Mouse (Mus musculus): ENCODE results near the gene Tgfbi. TPM values are rescaled to one million over a fixed set of nuclear protein-coding genes. Genes with fewer than 3 reads are reported as not detected.

Tgfbi gene
- polyA plus RNA-seq, 1 experiment from 2014 or later: 4.4 TPM

DNA sequence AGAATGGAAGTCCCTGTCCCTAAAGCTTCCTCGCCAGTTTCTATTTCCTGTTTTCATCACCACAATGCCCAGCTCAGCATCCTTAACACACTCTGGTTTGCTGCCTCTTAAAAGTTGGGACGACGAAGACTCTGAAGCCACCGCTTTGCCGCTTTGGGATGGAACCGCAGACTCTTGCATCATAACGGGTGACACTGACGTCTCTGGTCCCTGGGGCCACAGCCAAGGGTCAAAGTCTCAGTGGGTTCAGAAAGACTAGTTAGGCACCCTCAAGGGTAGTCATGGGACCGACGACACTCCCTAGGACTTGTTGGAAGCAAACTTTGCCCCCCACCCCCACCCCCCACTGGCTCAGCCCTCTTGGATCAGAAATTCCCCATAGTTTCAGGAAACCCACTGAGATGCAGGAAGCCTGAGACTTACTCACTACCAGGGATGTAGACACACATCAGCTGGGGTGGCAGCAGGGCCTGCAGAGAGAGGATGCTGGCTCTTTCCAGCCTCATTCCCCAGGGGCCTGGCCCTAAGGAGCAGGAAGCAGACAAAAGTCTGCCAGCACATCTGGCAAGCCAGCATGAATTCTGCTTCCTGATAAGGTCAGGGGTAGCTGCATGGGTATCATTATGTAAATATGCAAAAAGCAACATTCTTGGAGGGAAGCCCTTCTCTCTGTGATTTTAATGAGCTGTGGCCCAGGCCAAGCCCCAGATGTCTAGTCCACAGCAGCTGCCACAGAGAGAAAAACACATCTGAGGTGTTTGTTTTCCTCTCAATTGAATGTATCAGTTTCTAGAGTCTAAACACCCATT lies 38.5 kb downstream of the Tgfbi start:
- Histone ChIP-seq H3K27me3 (replicated peaks) (no peaks in the 10 kb centered on the region), H3K4me3 (no peak overlapping the region), H3K4me2 (no peak overlapping the region), H3K9me3 (no peaks in the 10 kb centered on the region), H3K4me1 (peaks cover 5% of the 10 kb centered on the region; the same call in 1 of the 2 replicates), H3K27ac (no peak overlapping the region), H3K36me3 (replicated peaks) (no peaks in the 10 kb centered on the region), H3K9ac (no peak overlapping the region)
- no peak for ATAC-seq (replicated peaks)
- WGBS: 86% methylated on average over 10 of the region's 10 CpGs

DNA sequence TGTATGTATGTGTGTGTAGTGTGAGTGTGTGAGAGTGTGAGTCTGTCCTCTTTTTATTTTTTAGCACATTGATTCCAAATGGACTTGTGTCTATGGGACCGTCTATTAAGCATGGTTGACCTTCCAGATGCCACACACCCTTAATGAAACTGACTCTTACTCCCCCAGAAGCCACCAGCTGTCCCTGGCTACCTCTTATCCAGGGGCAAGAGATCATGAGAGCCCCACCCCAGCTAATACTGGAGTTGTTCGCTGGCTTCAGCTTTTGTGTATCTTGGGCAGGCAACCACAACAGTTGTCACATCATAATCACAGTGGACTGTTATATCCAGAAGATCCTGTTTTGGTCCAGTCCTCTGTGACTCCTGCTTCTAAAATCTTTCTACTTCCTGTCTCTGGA lies 40.7 kb downstream of the Tgfbi start:
- ATAC-seq (replicated peaks): no peak
- H3K9ac ChIP-seq: no peak overlapping the region
- 93% methylated on average over 2 of the region's 2 CpGs for WGBS
- H3K9me3 ChIP-seq: no peaks in the 10 kb centered on the region
- no peaks in the 10 kb centered on the region for H3K27me3 ChIP-seq (replicated peaks)
- peaks cover 5% of the 10 kb centered on the region; the same call in 1 of the 2 replicates for H3K4me1 ChIP-seq
- no peak overlapping the region for H3K4me2 ChIP-seq
- H3K27ac ChIP-seq: no peak overlapping the region
- no peaks in the 10 kb centered on the region for H3K36me3 ChIP-seq (replicated peaks)
- H3K4me3 ChIP-seq: no peak overlapping the region

DNA sequence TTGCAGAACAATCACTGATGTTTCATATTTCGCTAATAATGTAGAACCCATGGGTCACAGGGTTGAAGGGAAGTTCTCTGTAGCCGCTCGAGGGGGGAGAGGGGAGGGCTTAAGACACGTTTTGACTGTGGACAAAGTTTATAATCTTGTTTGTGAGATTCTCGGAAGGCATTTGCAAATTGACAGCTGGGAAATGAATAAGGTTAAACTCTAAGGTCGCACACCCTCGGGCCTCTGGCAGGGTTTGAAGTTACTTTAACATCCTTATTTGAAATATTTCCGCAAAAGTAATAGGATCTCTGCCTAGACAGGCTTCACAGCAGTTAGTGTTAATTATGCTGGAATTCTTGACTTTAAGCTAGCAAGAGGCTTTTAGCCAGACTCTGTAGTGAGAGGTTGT lies 43.1 kb downstream of the Tgfbi start:
- H3K9ac ChIP-seq: no peak overlapping the region
- H3K4me1 ChIP-seq: peaks cover 5% of the 10 kb centered on the region; the same call in 1 of the 2 replicates
- no peak overlapping the region for H3K27ac ChIP-seq
- 63% methylated on average over 8 of the region's 8 CpGs for WGBS
- no peaks in the 10 kb centered on the region for H3K27me3 ChIP-seq (replicated peaks)
- no peak overlapping the region for H3K4me3 ChIP-seq
- no peaks in the 10 kb centered on the region for H3K9me3 ChIP-seq
- no peak overlapping the region for H3K4me2 ChIP-seq
- H3K36me3 ChIP-seq (replicated peaks): no peaks in the 10 kb centered on the region
- no peak for ATAC-seq (replicated peaks)

DNA sequence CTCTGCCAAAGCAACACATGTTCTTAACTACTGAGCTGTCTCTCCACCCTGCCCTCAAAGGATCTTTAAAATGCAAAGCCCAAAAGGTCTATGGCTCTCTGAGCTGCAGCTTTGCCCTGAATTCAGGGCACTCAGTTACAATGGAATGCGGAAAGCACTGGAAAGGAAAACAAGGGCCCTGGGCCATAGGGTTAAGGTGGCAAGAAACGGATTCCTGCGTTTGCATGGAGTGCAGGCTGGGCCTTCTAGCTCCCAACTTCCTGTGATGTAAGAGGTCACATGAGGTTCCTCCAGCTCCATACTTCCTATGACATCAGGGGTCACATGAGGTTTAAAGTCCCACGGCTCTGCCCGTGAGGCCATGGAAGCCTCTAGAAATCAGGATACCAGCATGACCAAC lies 44.9 kb downstream of the Tgfbi start:
- no peak overlapping the region for H3K27ac ChIP-seq
- ATAC-seq (replicated peaks): no peak
- no peak overlapping the region for H3K4me3 ChIP-seq
- WGBS: 91% methylated on average over 5 of the region's 5 CpGs
- no peaks in the 10 kb centered on the region for H3K4me1 ChIP-seq
- H3K36me3 ChIP-seq (replicated peaks): no peaks in the 10 kb centered on the region
- no peak overlapping the region for H3K9ac ChIP-seq
- no peak overlapping the region for H3K4me2 ChIP-seq
- H3K9me3 ChIP-seq: no peaks in the 10 kb centered on the region
- H3K27me3 ChIP-seq (replicated peaks): no peaks in the 10 kb centered on the region

DNA sequence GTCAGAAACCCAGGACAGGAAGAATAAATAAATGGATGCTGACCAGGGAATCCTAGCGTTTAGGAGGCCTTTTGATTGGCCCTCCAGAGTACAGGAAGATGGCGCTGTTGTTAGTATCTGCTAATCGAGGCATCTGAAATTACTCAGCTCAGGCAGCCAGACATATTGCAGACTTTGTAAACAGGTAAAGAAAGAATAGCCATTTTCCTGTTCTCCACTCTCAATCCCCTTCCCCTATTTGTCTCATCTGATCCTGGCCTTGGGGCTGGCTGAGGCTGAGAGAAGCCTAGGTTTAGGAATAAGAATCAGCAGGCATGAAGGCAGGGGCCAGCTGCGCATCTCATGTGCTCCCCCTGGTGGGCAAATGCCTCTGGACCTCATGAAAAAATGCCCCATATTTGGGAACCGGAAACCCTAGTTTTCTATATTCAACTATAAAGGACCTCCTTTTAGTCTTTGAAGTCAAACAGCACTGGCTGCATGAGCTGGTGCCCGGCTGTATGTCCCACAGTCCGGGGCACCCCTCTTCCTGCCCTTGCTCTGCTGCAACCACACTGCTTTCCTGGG lies 48.7 kb downstream of the Tgfbi start:
- no peak for ATAC-seq (replicated peaks)
- 32% methylated on average over 7 of the region's 7 CpGs for WGBS

DNA sequence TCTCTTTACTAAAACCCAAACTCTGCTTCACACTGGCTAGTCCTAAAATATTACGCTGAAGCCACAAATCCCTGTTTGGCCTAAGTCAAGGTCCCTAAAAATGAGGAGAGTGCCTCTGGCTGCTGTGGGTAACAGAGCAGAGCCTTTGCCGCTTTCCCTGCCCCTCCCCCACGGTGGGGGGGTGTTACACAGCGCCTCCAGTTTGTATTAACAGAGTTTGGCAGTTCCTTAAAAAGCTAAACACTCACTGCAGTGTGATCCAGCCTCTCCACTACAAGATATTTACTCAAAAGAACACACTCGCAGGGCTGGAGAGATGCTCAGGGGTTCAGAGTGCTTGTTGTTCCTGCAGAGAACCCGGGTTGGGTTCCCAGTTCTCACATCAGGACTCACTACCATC lies 49.6 kb downstream of the Tgfbi start:
- 65% methylated on average over 6 of the region's 6 CpGs for whole genome bisulfite sequencing
- H3K36me3 ChIP-seq (replicated peaks): no peaks in the 10 kb centered on the region
- no peaks in the 10 kb centered on the region for H3K9me3 ChIP-seq
- H3K27me3 ChIP-seq (replicated peaks): no peaks in the 10 kb centered on the region
- no peak overlapping the region for H3K4me3 ChIP-seq
- no peak overlapping the region for H3K27ac ChIP-seq
- H3K4me2 ChIP-seq: no peak overlapping the region
- no peak overlapping the region for H3K9ac ChIP-seq
- H3K4me1 ChIP-seq: no peaks in the 10 kb centered on the region
- no peak for ATAC-seq (replicated peaks)

More for the DNA sequence above, 48.7 kb downstream of the Tgfbi start:
- H3K4me1 ChIP-seq: no peaks in the 10 kb centered on the region
- no peak overlapping the region for H3K27ac ChIP-seq
- no peaks in the 10 kb centered on the region for H3K27me3 ChIP-seq (replicated peaks)
- H3K9ac ChIP-seq: no peak overlapping the region
- no peaks in the 10 kb centered on the region for H3K9me3 ChIP-seq
- H3K36me3 ChIP-seq (replicated peaks): no peaks in the 10 kb centered on the region
- no peak overlapping the region for H3K4me2 ChIP-seq
- no peak overlapping the region for H3K4me3 ChIP-seq

DNA sequence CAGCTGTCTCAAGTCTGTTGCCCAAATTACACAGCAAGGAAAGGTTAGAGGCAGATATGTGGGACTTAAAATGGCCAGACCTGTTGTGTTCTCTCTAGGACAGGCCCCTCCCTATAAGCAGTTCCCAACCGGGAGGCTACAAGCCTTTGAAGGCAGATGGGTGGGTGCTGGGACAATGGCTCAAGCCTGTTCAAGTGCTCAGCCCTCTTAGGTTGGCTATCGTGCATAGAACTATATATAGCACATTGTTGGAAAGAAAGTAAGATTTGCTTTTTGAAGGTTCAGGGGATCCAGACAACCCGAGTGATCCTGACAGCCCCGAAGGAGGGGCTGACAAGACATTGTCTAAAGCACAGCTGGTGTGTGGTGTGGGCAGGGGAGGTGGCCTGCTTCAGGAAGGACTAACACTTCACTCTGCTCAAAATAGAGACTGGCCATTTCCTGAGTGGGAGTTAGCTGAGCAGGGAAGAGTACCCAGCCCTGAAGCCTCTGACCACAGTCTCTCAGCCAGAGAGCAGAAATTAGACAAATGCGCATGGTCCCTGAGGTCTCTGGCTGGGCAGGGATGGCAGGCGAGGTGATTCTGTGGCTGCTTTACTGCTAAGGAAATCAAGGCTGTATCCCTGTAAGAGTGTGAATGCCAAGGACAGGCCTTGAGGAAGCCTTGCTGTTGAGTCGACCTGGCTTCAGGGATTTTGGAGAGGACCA lies 52.7 kb downstream of the Tgfbi start:
- H3K36me3 ChIP-seq (replicated peaks): no peaks in the 10 kb centered on the region
- no peak overlapping the region for H3K9ac ChIP-seq
- no peaks in the 10 kb centered on the region for H3K9me3 ChIP-seq
- no peak overlapping the region for H3K4me2 ChIP-seq
- H3K27ac ChIP-seq: no peak overlapping the region
- ATAC-seq (replicated peaks): no peak
- no peak overlapping the region for H3K4me3 ChIP-seq
- H3K4me1 ChIP-seq: no peaks in the 10 kb centered on the region
- H3K27me3 ChIP-seq (replicated peaks): no peaks in the 10 kb centered on the region
- WGBS: 61% methylated on average over 7 of the region's 7 CpGs

DNA sequence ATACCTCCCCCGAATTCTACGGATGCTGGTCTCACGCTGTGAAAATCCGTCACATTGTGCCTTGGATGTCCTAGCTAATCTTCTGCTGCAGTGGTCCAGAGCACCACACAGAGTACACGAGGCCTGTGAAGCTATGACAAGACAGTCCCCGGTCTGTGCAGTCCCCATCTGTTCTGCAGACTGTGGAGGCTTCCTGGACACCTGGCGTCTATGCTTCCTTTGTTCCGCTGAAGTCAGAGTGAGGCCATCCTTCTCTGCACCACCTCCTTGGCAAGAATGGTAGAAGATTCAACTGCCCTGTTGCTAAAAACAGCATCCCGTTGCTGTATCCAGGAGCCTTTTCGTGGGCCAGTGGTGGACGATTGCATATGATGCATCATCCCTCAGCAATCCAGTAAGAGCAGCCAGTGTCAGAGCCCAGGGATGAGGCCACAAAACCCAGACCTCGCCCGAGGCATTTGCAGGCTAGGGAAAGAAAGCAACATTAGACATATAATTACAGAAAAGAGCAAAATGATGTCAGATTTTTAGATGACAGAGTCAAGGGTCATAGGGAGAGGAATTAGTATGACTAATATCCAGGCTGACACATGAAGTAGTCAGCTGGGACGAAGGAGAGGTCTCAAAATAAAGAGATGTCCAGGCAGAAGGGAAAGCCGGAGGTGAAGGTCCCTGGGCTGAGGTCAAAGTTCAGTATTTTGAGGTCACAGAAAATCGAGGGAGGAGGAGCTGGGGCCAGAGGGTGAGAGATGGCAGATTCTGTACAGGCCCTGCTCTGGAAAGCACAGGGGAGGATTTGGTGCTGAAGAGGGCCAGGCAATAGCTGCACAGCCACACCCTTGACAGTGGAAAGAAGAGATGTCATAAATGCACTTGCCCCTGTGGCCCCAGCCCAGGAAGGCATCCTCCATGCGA lies 55.2 kb downstream of the Tgfbi start:
- no peak overlapping the region for H3K4me3 ChIP-seq
- no peak for ATAC-seq (replicated peaks)
- no peak overlapping the region for H3K27ac ChIP-seq
- WGBS: 78% methylated on average over 17 of the region's 17 CpGs
- H3K27me3 ChIP-seq (replicated peaks): no peaks in the 10 kb centered on the region
- H3K9ac ChIP-seq: no peak overlapping the region
- no peaks in the 10 kb centered on the region for H3K36me3 ChIP-seq (replicated peaks)
- H3K4me2 ChIP-seq: no peak overlapping the region
- no peaks in the 10 kb centered on the region for H3K9me3 ChIP-seq
- H3K4me1 ChIP-seq: no peaks in the 10 kb centered on the region

DNA sequence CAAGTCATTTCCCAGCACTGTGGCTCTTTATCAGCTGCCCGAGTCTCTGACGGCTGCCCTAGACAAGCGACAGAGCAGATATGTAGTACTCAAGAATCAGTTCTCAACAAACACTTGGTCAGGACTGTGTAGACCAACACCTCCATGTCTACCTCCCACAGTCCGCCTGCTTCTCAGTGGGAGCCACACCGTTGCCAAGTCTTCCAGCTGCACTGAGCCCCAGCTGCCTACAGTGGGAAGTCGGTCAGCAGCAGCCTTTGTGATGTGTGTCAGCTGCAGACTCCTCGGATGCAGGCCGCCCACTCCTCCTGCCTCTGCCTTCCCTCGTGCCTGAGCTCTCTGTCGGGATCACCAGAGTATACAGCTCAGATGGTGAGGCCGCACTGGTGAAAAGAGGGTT lies 61.9 kb downstream of the Tgfbi start:
- 65% methylated on average over 11 of the region's 11 CpGs for WGBS

DNA sequence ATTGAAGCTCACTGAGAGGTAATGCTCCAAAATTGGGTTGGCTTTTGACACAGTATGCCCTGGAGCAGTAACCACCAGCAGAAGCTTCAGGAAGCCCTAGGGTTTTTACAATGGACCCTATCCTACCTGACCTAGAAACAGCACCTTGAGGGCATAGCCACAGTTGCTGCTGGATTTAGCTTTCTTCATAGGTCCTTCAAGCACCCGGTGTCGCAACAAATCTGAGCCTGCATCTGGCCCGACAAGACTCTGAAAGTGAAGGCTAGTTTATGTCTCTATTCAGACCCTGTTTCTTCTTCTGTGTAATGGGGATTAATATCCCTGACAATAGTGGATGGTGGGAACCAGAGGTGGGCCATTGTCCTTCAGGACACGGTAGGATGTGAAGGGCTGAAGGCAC lies 68.4 kb downstream of the Tgfbi start:
- Histone ChIP-seq H3K4me3 (no peak overlapping the region), H3K9ac (no peak overlapping the region), H3K9me3 (no peaks in the 10 kb centered on the region), H3K27me3 (replicated peaks) (no peaks in the 10 kb centered on the region), H3K4me1 (no peaks in the 10 kb centered on the region), H3K27ac (no peak overlapping the region), H3K4me2 (no peak overlapping the region), H3K36me3 (replicated peaks) (no peaks in the 10 kb centered on the region)
- ATAC-seq (replicated peaks): no peak
- 50% methylated on average over 4 of the region's 4 CpGs for WGBS

More for the DNA sequence above, 61.9 kb downstream of the Tgfbi start:
- H3K4me1 ChIP-seq: no peaks in the 10 kb centered on the region
- H3K36me3 ChIP-seq (replicated peaks): no peaks in the 10 kb centered on the region
- H3K9me3 ChIP-seq: no peaks in the 10 kb centered on the region
- H3K4me2 ChIP-seq: no peak overlapping the region
- no peak for ATAC-seq (replicated peaks)
- H3K9ac ChIP-seq: no peak overlapping the region
- no peak overlapping the region for H3K27ac ChIP-seq
- no peaks in the 10 kb centered on the region for H3K27me3 ChIP-seq (replicated peaks)
- H3K4me3 ChIP-seq: no peak overlapping the region

DNA sequence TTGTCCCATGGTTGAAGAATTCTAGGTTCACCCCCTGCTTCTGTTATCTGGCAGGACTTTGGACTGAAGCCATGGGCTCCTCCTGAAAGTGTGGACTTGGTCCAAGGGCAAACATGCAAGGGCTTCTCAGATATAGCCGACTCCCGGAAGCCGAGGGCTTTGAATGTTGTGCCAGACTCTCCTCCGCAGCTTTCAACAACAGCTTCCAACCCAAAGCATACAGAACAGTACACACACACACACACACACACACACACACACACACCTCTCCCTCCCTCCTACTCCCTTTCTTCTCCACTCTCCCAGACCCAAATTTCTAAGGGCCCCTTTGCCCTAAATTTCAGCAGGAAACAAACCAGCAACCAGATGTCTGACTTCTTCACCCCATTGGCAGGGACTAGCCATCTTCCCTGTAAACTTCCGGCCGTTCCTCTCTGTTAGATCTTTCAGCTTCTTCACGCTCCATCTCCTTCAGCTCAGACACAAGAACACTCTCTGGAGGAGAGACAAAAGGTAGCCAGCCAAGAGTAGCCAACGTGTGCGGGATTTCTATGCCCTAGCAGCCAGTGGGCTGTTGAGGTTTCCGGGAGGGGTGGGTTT lies 69.0 kb downstream of the Tgfbi start:
- no peaks in the 10 kb centered on the region for H3K27me3 ChIP-seq (replicated peaks)
- ATAC-seq (replicated peaks): no peak
- H3K27ac ChIP-seq: no peak overlapping the region
- H3K4me1 ChIP-seq: no peaks in the 10 kb centered on the region
- 32% methylated on average over 10 of the region's 10 CpGs for WGBS
- no peaks in the 10 kb centered on the region for H3K9me3 ChIP-seq
- no peak overlapping the region for H3K4me2 ChIP-seq
- H3K4me3 ChIP-seq: no peak overlapping the region
- H3K9ac ChIP-seq: no peak overlapping the region
- no peaks in the 10 kb centered on the region for H3K36me3 ChIP-seq (replicated peaks)

All from midbrain, embryonic 15.5 days (tissue).